Mouse (Mus musculus): ENCODE measurements around the gene Gm379. TPM values are rescaled to one million over a fixed set of nuclear protein-coding genes. Genes with fewer than 3 reads are reported as not detected.

Gene Gm379
- polyA plus RNA-seq (2017; shearing (Covaris generic)), result not detected

DNA sequence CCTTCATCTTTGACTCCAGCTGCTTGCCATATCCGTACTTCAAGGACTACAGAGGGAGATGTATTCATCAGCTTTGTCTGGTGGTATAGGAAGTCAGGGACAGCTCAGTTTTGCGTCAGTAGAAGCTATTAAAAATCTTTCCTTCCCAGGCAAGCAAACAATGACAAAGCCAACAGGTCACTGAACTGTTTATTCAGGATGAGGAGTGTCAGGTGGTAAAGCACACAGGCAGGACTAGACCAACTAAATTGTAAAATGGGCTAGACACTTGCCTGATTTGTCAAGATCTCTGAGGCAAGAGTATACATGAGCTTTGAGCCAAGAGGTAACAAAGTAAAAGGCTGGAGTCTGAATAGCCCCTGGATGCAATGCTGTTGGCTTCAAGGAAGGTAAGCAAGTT, at the start of gene Gm379:
Gene Gm379, minus strand, starts transcription at position 7 of the 400 bp plus-strand sequence.
- no peak for ATAC-seq

GRCm38 (mm10) chrX:108704312-108704711, 39.6 kb upstream of the Gm379 start:
- ATAC-seq, result no peak

DNA sequence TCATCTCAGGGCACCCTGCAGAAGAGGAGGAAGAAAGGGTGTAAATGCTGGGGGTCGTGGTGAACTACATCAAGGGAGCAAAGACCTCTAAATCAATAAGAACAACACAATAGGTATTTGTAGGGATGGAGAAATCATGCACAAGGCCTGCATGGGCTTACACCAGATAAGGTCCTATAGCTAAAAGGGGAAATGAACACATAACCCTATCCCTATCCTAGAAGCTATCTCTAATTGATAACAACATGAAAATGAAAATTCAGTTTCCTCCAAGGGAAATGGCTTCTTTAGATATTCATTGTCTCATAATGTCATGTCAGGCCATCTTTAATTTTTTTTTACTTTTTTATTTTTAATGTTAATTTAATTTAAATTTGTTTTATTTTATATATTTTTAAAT, 4.2 kb upstream of the Gm379 start:
- ATAC-seq, result no peak

DNA sequence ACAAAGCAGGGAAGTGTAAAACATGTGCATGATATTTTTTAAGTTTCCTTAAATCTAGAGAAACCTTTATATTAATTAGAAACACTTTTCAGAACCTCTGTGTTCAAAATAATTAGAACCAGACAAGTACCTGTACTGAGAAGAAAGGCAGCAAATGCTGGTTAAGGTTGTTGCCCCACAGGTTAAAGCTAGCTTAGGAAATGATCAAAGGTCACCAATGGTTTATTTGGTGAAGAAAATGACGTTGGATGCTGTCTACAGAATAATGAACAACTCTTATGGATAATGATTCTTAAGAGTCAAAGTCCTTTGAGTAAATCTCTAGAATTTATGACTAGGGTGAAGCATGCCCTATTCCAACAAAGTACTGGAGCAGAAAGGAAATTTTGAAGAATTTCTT, 42.7 kb downstream of the Gm379 start:
- no peak for ATAC-seq

- ATAC-seq, result no peak
Measured at GRCm38 (mm10) chrX:108620886-108621285, 43.8 kb downstream of the Gm379 start.

Other genes with a start within 250 kb of the Gm379 start
- gene Brwd3, start 169.5 kb upstream of the Gm379 start, polyA plus RNA-seq (2017; shearing (Covaris generic)), result 1 to 10 TPM; 4.5 to 4.9 TPM

Measured in activated CD4-positive, CD25-positive, alpha-beta regulatory T cell, adult 4 months (primary cell).